Mouse (Mus musculus) G1E (cell line): Measurements from ENCODE around the gene Ncoa3. TPM values are rescaled to one million over a fixed set of nuclear protein-coding genes. Genes with fewer than 3 reads are reported as not detected.

Source experiments
- ATAC-seq: 2 replicates; pipeline ENCODE4 v1.8.0; 2016; ENCODE audit warnings: mild to moderate bottlenecking; ENCODE audit not compliant: insufficient number of reproducible peaks, poor library complexity, low FRiP score, severe bottlenecking; ENCODE audit errors: extremely low read depth
- DNase-seq: peaks from one replicate; pipeline ENCODE4 v3.0.0; 2012; ENCODE audit warnings: low spot score
- H3K27me3 ChIP-seq: 2 replicates; pipeline ENCODE4 v1.6.1; 2012; ENCODE audit warnings: mild to moderate bottlenecking, low read length, inconsistent platforms; ENCODE audit not compliant: insufficient read depth
- H3K36me3 ChIP-seq: replicated peaks from 2 replicates; pipeline ENCODE3; 2012; ENCODE audit warnings: mild to moderate bottlenecking, inconsistent platforms
- H3K4me1 ChIP-seq: 2 replicates; pipeline ENCODE4 v1.6.1; 2012; ENCODE audit warnings: low read depth, low read length, inconsistent platforms, mixed read lengths; ENCODE audit not compliant: insufficient read depth
- H3K4me3 ChIP-seq: 2 replicates; pipeline ENCODE4 v1.5.1; 2012; ENCODE audit warnings: low read depth, mild to moderate bottlenecking, inconsistent platforms, low read length, moderate library complexity, mixed read lengths
- H3K9me3 ChIP-seq: replicated peaks from 2 replicates; pipeline ENCODE4 v1.6.1; 2012; ENCODE audit warnings: inconsistent platforms
- CTCF ChIP-seq: IDR thresholded peaks from 2 replicates; pipeline ENCODE4 v1.5.1; 2012; ENCODE audit warnings: low read depth, low read length, inconsistent platforms, mixed read lengths
- GATA1 ChIP-seq: IDR thresholded peaks from 2 replicates; pipeline ENCODE4 v1.6.1; 2012; ENCODE audit warnings: borderline replicate concordance, low read length, inconsistent platforms, mixed read lengths
- GATA2 ChIP-seq: IDR thresholded peaks from 2 replicates; pipeline ENCODE4 v1.6.1; 2012; ENCODE audit warnings: low read depth, low read length, inconsistent platforms, borderline replicate concordance
- POLR2AphosphoS5 ChIP-seq: IDR thresholded peaks from 2 replicates; pipeline ENCODE4 v1.6.1; 2012; ENCODE audit warnings: low read depth, low read length, inconsistent platforms; ENCODE audit not compliant: insufficient replicate concordance
- TAL1 ChIP-seq: conservative IDR thresholded peaks from 2 replicates; pipeline ENCODE4 v1.6.1; 2012; ENCODE audit warnings: low read depth, low read length, inconsistent platforms, mixed read lengths
- polyA plus RNA-seq: library from polyadenylated mRNA; stranded (reverse); fragments of >175 nt; gene quantifications from 2 replicates; pipeline ENCODE4 v1.2.3, GENCODE M21; 2012
- total RNA-seq, 2 experiments: library from RNA; stranded (forward) in 1 of 2; stranded (reverse) in 1 of 2; fragments of 200-1000 nt in 1 of 2; fragments of >200 nt in 1 of 2; fragmentation: Nextera tagmentation in 1 of 2; gene quantifications; 2 replicates each; pipeline ENCODE4 v1.2.3; 2014 to 2017

The Ncoa3 gene
- total and polyA plus RNA-seq, 3 experiments = 8.2 to 17.9 (median 14.6) TPM

GRCm38 (mm10) chr2:166025943-166026342 is 33.5 kb downstream of the Ncoa3 start:
- Histone ChIP-seq H3K9me3 (no peaks in the 10 kb centered on the region), H3K27me3 (peaks cover 20% of the 10 kb centered on the region), H3K4me3 (no peak overlapping the region), H3K36me3 (no peaks in the 10 kb centered on the region), H3K4me1 (peaks cover 16% of the 10 kb centered on the region)
- TF ChIP-seq GATA2 (no peak), POLR2AphosphoS5 (no peak), GATA1 (no peak), CTCF (no peak), TAL1 (no peak)
- no peak for ATAC-seq
- DNase-seq = no peak

GRCm38 (mm10) chr2:166027834-166028233 is 35.4 kb downstream of the Ncoa3 start:
- H3K9me3 ChIP-seq = no peaks in the 10 kb centered on the region
- no peak overlapping the region for H3K4me3 ChIP-seq
- DNase-seq (no peak), ATAC-seq (no peak)
- H3K27me3 ChIP-seq = peaks cover 21% of the 10 kb centered on the region; the same call in 1 of the 2 replicates
- no peak for TF ChIP-seq GATA1
- no peak for TF ChIP-seq CTCF
- no peak for TF ChIP-seq TAL1
- no peak for TF ChIP-seq GATA2
- no peak for TF ChIP-seq POLR2AphosphoS5
- H3K36me3 ChIP-seq = no peaks in the 10 kb centered on the region
- peaks cover 23% of the 10 kb centered on the region for H3K4me1 ChIP-seq

- TF ChIP-seq POLR2AphosphoS5 (no peak), TAL1 (no peak), CTCF (no peak), GATA1 (no peak), GATA2 (no peak)
- H3K36me3 ChIP-seq = no peaks in the 10 kb centered on the region
- H3K9me3 ChIP-seq = no peaks in the 10 kb centered on the region
- peaks cover 18% of the 10 kb centered on the region; the same call in 1 of the 2 replicates for H3K27me3 ChIP-seq
- H3K4me3 ChIP-seq = no peak overlapping the region
- ATAC-seq (no peak), DNase-seq (no peak)
- peaks cover 23% of the 10 kb centered on the region for H3K4me1 ChIP-seq
These were observed 36.8 kb downstream of the Ncoa3 start for GRCm38 (mm10) chr2:166029232-166029631.

- Histone ChIP-seq H3K27me3 (peaks cover 15% of the 10 kb centered on the region; the same call in 1 of the 2 replicates), H3K36me3 (no peaks in the 10 kb centered on the region), H3K4me3 (no peak overlapping the region; the same call in 1 of the 2 replicates), H3K9me3 (no peaks in the 10 kb centered on the region), H3K4me1 (peaks cover 23% of the 10 kb centered on the region)
- DNase-seq (no peak), ATAC-seq (no peak)
- TF ChIP-seq GATA1 (no peak), TAL1 (no peak), GATA2 (no peak), CTCF (no peak), POLR2AphosphoS5 (no peak)
These were observed 38.0 kb downstream of the Ncoa3 start for GRCm38 (mm10) chr2:166030256-166030995.

- no peak for TF ChIP-seq GATA2
- TF ChIP-seq GATA1 = no peak
- no peak for TF ChIP-seq CTCF
- no peak for TF ChIP-seq POLR2AphosphoS5
- no peak for TF ChIP-seq TAL1
- DNase-seq (peak; percentile 48), ATAC-seq (peak; percentile 86)
- Histone ChIP-seq H3K9me3 (no peaks in the 10 kb centered on the region), H3K36me3 (no peaks in the 10 kb centered on the region), H3K4me3 (peak overlapping the region; percentile 29; the same call in 1 of the 2 replicates), H3K27me3 (peaks cover 13% of the 10 kb centered on the region; the same call in 1 of the 2 replicates), H3K4me1 (peaks cover 19% of the 10 kb centered on the region)
These were observed 38.9 kb downstream of the Ncoa3 start for GRCm38 (mm10) chr2:166031120-166031929.

GRCm38 (mm10) chr2:166032628-166033027 is 40.2 kb downstream of the Ncoa3 start:
- ATAC-seq = no peak
- Histone ChIP-seq H3K4me1 (peaks cover 19% of the 10 kb centered on the region), H3K36me3 (no peaks in the 10 kb centered on the region), H3K9me3 (no peaks in the 10 kb centered on the region), H3K4me3 (no peak overlapping the region), H3K27me3 (peaks cover 13% of the 10 kb centered on the region; the same call in 1 of the 2 replicates)
- no peak for DNase-seq
- TF ChIP-seq CTCF (no peak), POLR2AphosphoS5 (no peak), GATA1 (no peak), TAL1 (no peak), GATA2 (no peak)
